In genomic region chr19:20505359-20505758, GRCm38 (mm10) we compare ENCODE assay signal across 18 mouse cellular contexts. TPM values are rescaled to one million over a fixed set of nuclear protein-coding genes. Genes with fewer than 3 reads are reported as not detected.
DNase-seq lines count a peak whose midpoint lies in the region; TF ChIP-seq lines count a peak whose summit lies in the region.
"Had no signal": no experiment of that assay in that cellular context is flagged by ENCODE, and none has a peak within 500 bp of the region (broad histone marks: within the 10 kb centered on the region; RNA-seq: fewer than 3 reads in every experiment).

No protein-coding gene starts in this region.

- intact Hi-C loops in gastrocnemius, adult 2 months (cut with DNase I), result no loop called here

- no peak for DNase-seq in gastrocnemius, adult 2 months
- DNase-seq in gastrocnemius, postnatal 25 days, result no peak
- peak; percentile 15 to 16 for DNase-seq in layer of hippocampus, adult 2 months (ENCODE audit: low spot score in 2 of 2)
- DNase-seq in layer of hippocampus, postnatal 25 days (ENCODE audit: extremely low spot score in 1 of 2, low spot score in 1 of 2), result no peak
- peak; percentile 19 for DNase-seq in brain, adult 2 months (ENCODE audit: low read depth, low spot score)
- DNase-seq in left cerebral cortex, adult 9 months (ENCODE audit: low spot score in 2 of 2), result no peak
- DNase-seq: adrenal gland, adult 2 months; adrenal gland, postnatal 10 days; adrenal gland, postnatal 25 days; cerebellum, adult 11-12 months; cerebellum, adult 2 months; cerebellum, adult 9-10 months; cerebellum, postnatal 10 days; cerebellum, postnatal 25 days had no signal

- peak overlapping the region; percentile 51; the same call in 1 of the 2 replicates for H3K27ac ChIP-seq in gastrocnemius, adult 2 months
- H3K27ac ChIP-seq in layer of hippocampus, adult 2 months, result no peak overlapping the region
- H3K27ac ChIP-seq: embryonic facial prominence, embryonic 10.5 days; embryonic facial prominence, embryonic 12.5 days; forebrain, embryonic 13.5 days; forebrain, embryonic 15.5 days had no signal

- no peak overlapping the region for H3K4me3 ChIP-seq in gastrocnemius, adult 2 months
- no peak overlapping the region for H3K4me3 ChIP-seq in layer of hippocampus, adult 2 months
- H3K4me3 ChIP-seq: embryonic facial prominence, embryonic 10.5 days; embryonic facial prominence, embryonic 12.5 days; forebrain, embryonic 13.5 days; forebrain, embryonic 15.5 days had no signal

- TF ChIP-seq CTCF in gastrocnemius, adult 2 months (IDR thresholded peaks at IDR 0.05), result no peak
- no peak for TF ChIP-seq CTCF in layer of hippocampus, adult 2 months (conservative IDR thresholded peaks at IDR 0.05)

RNA-seq across cellular contexts. Expression of gene Aldh1a1, which starts 12.8 kb away (rescaled TPM):
- total RNA-seq in gastrocnemius, adult 2 months (2021), result 100 to 1,000 TPM in 1 of 2 experiments, 10 to 100 TPM in 1; 86.6 to 180 TPM
- total RNA-seq in gastrocnemius, postnatal 25 days (2021), result 100 to 1,000 TPM; 117 to 149 TPM
- total RNA-seq in layer of hippocampus, adult 2 months (2021), result 10 to 100 TPM; 52.6 to 68.9 TPM
- 10 to 100 TPM; 69.3 to 69.5 TPM for total RNA-seq in layer of hippocampus, postnatal 25 days (2021)

Comparison
In these comparisons a context has a peak if more than half of its experiments do, and no peak if none do; other contexts are left out.
1. DNase-seq: peak in layer of hippocampus, adult 2 months (2 of 2) and brain, adult 2 months (single experiment); none in gastrocnemius, adult 2 months (single experiment), gastrocnemius, postnatal 25 days (single experiment), layer of hippocampus, postnatal 25 days (0 of 2) and left cerebral cortex, adult 9 months (0 of 2).